Mouse (Mus musculus): Measurements from ENCODE around the gene Gm12258. TPM values are rescaled to one million over a fixed set of nuclear protein-coding genes. Genes with fewer than 3 reads are reported as not detected.
"Not testable (repeated sequence)": the region's sequence is repeated elsewhere in the genome, so short reads cannot be mapped to it uniquely, and the experiment has no call there.

The Gm12258 gene
- 10 to 100 TPM; 15.6 to 19.3 (median 17.8) TPM for total RNA-seq (2022)

DNA sequence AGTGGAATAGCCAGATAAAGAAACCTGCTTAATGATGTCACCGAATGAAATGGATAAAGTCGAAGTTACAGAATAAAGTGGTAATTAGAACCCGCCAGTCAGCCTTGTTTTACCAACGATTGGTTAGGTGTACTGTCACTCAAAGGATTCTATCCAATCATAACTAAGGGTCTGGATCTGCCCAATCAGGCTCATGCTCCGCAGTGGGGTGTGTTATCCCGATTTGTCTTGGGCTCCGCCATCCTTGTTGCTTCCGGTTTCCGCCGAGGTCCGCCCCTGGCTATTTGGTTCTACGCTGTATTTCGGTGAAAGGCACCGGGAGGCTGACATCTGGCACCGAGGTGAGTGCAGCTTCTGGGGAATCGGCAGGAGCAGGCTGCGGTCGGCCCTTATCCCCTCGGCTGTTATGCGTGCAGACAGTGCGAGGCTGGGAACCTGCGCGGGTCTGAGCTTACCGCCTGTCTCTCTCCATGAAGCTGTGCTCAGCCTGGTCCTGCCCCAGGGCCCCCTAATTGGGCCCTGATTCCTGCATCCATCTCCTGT lies at the start of gene Gm12258:
Gene Gm12258 (plus strand): TSS at position 240 of the 543 bp plus-strand sequence.
- peak; percentile 55 to 90 for DNase-seq (ENCODE audit: low spot score in 2 of 2)

DNA sequence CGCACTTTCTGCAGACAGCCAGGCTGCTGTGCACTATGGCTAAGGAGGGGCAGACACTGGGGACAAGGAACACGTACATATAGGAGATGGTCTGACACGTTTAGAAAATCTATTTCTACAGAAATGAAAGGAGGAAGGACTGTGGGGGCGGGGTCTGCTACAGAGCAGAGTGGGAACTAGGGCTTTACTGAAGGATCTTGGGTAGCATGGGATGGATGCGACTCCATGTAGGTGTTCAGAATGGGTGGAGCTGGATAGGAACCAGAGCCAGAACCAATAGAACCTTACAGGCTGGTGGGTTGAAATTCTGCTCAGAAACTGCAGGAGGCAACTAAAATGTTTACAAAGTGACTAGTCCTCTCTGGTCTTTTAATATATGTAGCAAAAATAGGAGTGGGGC lies 47.2 kb upstream of the Gm12258 start:
- peak in 1 of 2 experiments; percentile 43 for DNase-seq (ENCODE audit: low spot score in 2 of 2)

DNA sequence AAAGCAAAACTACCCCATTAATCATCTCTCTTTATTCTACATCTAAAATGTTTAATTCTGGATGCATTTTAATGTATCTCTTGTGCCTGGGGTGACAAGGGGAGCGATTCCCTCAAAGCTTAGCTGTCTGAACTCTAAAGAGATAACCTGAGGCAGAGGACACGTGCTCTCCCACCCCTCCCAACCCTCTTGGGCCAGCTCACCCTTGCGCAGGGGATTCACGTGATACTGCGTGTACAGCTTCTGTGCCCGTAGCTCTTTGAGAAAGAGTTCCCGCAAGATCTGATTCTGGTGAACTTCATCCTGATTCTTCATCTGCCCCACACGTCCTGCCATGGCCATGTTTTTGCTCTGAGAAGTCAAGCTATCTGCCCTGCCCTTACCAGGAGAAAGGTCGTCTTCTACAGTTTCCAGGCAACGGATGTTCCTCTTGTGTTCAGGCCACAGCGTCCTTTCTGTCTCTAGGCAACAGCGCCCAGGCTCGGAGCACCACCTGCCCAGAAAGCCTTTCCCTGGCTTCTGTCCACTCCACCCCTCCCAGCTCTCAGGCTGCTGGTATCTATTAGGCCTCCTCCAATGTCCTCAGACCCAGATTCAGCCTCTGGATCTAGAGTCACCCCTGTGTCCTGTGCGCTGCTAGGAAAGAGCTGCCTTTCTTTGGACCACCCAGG lies 45.3 kb upstream of the Gm12258 start, which contains the start of gene Fam183b:
Gene Fam183b (minus strand): TSS at position 403 of the 671 bp plus-strand sequence.
- DNase-seq (ENCODE audit: low spot score in 2 of 2) = peak in 1 of 2 experiments; percentile 15

DNA sequence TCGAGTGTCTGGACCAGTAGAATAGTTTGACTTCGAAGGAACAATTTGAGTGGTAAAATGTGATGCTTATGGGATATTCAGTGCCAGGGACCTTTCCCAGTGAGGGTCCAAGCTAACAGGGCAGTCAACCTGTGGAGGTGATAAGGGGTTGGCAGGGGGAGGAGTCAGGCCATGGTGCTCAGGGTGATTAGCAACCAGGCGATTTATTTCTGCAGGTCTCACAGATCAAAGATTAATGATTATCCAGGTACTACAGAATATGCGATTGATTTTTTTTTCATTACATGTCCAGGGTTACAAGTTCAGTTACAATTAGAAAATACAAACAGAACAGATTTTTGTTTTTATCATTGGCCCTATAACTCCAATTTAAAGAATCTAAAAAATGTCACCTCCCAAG lies 43.1 kb upstream of the Gm12258 start:
- no peak for DNase-seq (ENCODE audit: low spot score in 2 of 2)

DNA sequence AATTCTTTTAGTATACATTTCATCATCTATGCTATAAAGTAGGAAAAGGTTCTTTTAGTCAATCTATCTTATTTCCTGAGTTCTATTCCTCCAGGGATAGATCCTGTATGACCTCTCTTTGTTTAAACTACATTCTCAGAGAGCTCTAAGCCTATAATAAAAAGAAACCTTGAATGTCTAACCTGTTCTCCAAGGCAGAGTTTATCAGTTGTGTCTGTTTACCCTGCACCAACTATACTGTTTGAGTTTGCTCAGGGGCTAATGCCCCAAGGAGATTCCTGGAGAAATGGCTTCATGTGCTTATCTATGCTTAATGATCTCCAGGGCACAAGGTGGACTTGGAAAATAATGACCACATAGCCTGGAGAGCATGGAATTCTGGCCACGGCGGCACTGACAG lies 42.6 kb upstream of the Gm12258 start:
- no peak for DNase-seq (ENCODE audit: low spot score in 2 of 2)

DNA sequence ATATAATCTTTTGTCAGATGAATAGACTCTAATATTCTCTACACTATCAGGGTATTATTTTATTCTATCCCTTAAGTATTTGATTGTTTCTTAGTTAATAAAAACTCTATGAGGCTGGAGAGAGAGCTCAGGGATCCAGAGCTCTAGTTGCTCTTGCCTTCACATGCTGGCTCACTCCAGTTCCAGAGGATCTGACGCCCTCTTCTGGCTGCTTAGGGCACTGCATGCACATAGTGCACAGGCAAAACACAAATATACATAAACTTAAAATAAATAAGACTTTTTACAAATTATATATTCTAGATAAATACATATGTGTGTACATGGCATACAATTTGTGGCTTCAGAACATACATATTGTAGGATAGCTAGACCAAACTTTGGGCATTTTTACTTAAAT lies 35.0 kb upstream of the Gm12258 start:
- DNase-seq (ENCODE audit: low spot score in 2 of 2) = no peak

DNA sequence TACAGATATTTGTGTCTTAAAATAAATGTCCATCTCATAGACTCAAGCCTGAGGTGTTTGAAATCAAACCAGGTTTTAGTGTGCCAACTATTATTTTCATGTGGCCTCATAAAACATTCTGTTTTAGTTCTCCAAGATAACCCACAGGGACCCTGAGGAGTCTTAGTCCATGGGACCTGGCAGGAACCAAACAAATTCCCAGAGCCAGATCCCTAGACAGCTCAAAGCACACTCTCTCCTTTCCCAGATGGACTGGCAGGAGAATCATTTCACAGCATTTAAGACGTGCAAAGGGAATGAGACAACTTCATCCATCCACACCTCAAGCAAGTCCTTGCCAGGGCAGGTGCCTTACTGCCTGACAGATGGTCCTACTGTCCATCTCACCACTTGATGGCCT lies 32.3 kb upstream of the Gm12258 start, which contains the start of gene Olfr313:
Gene Olfr313 (plus strand): TSS at position 301 of the 400 bp plus-strand sequence.
- DNase-seq (ENCODE audit: low spot score in 2 of 2) = not testable (repeated sequence)

DNA sequence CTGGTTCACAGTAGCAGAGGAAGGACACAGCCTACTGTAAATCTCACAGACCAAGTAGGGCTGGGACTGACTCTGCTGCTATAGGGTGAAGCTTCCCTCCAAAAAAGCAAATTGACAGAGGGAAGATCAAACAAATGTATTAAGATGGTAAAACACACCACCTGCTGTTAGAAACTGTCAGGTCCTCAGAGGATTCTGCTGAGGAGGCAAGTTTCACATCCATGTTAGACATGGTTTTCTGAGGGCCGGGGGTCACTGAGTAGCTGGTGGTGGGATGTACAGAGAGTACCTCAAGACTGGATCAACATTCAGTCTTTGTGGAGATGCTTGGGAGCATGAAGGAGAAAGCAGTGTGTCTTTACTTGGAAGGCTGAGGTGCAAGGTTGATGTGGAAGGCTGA lies 31.3 kb upstream of the Gm12258 start:
- DNase-seq (ENCODE audit: low spot score in 2 of 2) = no peak

DNA sequence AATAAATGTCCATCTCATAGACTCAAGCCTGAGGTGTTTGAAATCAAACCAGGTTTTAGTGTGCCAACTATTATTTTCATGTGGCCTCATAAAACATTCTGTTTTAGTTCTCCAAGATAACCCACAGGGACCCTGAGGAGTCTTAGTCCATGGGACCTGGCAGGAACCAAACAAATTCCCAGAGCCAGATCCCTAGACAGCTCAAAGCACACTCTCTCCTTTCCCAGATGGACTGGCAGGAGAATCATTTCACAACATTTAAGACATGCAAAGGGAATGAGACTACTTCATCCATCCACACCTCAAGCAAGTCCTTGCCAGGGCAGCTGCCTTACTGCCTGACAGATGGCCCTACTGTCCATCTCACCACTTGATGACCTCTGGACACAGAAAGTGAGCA lies 18.0 kb upstream of the Gm12258 start, which contains the start of gene Olfr312:
Gene Olfr312 (plus strand): TSS at position 301 of the 400 bp plus-strand sequence.
- DNase-seq (ENCODE audit: low spot score in 2 of 2) = not testable (repeated sequence)

DNA sequence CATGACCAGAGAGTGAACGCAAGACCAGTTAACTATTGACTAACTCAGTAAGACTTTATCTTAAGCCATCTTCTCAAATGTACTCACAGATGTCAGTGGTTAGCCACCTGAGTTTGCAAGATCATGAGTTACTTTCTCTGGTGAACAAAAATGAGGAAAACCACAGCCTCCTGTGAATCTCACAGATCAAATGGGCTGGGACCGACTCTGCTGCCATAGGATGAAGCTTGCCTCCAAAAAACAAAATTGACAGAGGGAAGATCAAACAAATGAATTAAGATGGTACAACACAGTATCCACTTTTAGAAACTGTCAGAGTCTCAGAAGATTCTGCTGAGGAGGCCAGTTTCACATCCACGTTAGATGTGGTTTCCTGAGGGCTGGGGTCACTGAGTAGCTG lies 17.2 kb upstream of the Gm12258 start:
- DNase-seq (ENCODE audit: low spot score in 2 of 2) = no peak

DNA sequence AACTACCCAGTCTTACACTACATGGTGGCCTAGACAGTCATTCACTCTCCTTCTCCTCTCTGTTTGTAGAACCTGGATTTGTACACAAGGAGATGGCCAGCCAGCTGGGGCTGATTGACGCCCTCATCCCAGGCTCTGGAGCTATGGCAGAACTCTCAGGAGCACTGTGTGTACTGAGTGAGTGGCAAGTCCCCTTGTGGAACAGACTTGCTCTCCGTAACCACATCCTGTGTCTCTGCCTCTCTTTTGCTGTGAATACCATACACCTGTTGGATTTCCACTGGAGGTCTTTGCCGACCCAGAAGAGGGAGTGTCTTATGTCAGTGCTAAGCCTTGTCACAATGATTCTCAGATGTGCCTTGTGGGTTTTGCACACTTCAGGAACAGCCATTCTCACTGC lies 14.4 kb upstream of the Gm12258 start:
- DNase-seq (ENCODE audit: low spot score in 2 of 2) = not testable (repeated sequence)

DNA sequence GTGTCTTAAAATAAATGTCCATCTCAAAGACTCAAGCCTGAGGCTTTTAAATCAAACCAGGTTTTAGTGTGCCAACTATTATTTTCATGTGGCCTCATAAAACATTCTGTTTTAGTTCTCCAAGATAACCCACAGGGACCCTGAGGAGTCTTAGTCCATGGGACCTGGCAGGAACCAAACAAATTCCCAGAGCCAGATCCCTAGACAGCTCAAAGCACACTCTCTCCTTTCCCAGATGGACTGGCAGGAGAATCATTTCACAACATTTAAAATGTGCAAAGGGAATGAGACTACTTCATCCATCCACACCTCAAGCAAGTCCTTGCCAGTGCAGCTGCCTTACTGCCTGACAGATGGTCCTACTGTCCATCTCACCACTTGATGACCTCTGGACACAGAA lies 8.0 kb upstream of the Gm12258 start, which contains the start of gene Olfr311:
Gene Olfr311 (plus strand): TSS at position 301 of the 400 bp plus-strand sequence.
- DNase-seq (ENCODE audit: low spot score in 2 of 2) = not testable (repeated sequence)

DNA sequence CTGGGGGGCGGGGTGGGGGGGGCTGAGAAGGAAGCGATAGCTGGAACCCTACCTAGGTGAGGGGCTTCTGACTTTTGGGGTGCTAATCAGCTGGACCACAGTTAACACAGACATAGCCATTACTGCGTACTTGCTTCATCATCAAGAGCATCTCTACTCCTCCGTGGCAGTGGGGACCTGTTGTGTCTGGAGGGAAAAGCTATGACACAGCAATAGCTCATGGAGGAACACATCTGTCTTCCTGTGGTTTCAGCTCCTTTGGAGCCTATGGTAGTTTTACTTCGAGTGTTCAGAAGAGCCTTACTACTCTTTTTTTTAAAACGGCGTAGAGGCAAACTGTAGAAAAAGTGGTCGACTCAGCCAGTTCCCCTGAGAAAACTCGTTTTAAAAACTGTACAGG lies 678 bp downstream of the Gm12258 start:
- no peak for DNase-seq (ENCODE audit: low spot score in 2 of 2)

DNA sequence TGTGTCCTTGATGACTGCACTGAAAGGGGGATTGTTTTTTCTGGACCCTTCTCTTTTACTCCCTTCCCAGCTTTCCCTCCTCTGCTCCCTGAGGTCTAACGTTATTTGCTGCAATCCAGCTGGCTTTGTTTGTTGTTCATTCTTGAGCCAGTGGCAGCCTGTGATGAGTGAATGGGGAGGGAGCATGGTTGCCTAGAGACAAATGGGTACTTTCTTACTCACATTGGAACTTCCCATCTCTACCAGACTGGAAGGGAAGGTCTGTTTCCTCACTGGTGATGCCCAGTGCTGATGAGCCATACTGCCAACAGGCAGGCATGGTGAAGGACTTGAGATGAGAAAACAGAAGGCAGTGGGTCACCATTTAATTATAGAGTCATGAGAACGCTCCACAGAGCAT lies 2.8 kb downstream of the Gm12258 start:
- DNase-seq (ENCODE audit: low spot score in 2 of 2) = no peak

DNA sequence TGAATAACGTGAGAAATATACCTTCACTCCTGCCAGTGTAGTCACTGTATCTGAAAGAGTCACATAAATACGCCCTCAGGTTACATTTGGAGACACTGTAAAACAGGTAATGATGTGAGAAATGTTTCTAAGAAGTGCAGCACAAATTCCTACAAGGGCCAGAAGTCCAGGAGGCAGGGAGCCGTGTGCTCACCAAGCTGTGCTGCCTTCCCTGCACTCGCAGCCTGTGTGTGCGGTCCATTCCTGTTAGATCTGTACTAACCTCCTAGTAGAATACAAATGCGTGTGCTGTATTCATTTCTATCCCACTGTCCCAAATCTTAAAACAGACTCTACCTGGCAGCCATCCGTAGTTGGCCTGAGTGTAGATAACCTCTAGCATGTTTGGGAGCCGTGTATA lies 13.8 kb downstream of the Gm12258 start:
- DNase-seq (ENCODE audit: low spot score in 2 of 2) = no peak

DNA sequence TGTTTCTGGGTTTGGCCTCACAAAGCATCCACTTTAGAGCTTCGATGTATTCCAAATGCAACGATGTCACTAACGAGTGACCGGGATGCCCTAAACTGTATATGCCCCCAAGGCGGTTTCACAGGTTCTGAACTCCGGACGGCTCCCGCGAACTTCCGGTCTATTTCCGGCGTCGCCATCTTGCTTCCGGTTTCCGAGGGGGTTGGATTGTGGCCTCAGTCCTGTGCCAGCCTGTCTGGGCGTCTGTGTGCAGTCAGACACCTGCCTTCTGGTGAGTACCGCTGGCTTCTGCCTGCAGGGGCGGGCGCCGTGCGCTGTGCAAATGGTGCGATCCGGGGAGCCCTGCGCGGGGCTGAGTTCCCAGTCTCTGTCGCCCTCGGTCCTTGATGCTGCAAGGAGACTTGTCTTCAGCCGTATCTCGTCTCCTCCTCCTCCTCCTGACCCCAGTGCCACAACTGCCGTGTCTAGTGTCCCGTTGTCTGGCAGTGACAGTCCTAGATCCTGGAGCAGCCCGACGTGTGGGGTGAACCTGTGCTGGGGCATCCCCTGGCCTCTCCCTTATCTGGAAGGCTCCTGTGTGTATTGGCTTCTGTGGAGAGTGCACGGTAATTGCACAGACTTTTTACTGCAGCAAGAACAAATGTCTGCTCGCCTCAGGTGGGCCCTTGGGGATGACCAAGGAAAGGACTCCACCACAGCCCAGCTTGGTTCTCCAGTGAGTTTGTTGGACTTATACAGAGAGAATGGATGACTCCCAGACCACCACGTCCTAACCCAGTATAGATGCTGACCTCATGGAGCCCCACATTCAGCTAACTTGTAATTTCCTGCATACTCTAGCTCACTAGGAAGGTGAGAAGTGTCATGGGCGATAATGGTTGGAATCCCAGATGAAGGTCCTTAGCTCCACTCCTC lies 20.3 kb downstream of the Gm12258 start, which contains the start of gene 2810021J22Rik:
Gene 2810021J22Rik (plus strand): TSS at position 178 of the 915 bp plus-strand sequence.
- DNase-seq (ENCODE audit: low spot score in 2 of 2) = peak; percentile 63 to 73

DNA sequence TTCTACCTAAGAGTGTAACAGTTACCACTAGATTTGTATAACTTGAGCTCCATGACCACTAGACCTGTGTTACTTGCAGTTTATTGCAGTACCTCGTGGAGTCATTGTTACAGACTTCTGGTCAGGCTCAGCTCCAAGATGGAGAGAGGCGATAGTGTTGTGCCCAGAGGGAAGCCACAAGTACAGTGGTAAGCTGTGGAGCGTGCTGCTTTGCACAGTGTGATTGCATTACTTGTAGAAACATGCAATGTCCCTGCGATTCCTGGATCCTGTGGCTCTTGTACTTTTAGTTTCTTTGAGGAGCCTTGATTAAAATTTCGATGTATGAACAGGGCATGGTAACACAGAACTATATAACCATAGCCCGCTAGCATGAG lies 21.0 kb downstream of the Gm12258 start:
- no peak for DNase-seq (ENCODE audit: low spot score in 2 of 2)

DNA sequence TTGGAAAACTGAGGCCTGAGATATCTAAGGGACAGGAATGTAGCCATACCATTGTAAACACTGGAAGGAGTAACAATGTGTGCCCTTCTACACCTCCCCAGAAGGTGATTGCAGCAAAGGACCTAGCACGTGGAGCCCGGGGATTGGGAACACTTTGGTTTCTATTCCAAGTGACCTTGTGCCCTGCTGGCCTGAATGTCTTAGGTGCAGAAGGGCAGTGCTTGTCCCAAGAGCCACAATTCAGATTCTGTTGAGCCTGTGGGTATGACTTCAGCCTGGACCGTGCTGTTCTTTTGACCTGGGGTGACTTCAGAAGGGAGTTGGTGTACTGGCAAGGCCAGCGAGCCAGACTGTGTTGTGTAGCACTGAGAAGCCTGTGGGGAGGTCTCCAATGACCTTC lies 24.0 kb downstream of the Gm12258 start:
- DNase-seq (ENCODE audit: low spot score in 2 of 2) = no peak

DNA sequence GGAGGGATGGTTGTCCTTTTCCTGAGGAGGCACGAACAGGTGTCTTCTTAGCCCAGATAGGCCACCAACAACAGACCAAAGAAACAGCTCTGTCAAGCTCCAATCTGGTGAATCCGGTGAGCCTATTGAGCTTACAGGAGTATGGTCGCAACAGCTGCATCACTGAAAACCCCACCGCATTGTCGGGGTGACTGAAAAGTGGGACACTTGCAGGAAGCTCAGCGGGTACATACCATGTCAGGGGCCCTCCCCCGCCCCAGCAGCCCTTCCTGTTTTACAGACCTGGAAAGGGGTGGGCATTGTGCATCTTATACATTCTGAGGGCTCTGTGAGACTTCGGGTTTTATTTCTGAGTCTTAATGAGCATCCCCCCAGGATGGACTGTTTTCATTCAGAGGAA lies 36.8 kb downstream of the Gm12258 start:
- DNase-seq (ENCODE audit: low spot score in 2 of 2) = no peak

DNA sequence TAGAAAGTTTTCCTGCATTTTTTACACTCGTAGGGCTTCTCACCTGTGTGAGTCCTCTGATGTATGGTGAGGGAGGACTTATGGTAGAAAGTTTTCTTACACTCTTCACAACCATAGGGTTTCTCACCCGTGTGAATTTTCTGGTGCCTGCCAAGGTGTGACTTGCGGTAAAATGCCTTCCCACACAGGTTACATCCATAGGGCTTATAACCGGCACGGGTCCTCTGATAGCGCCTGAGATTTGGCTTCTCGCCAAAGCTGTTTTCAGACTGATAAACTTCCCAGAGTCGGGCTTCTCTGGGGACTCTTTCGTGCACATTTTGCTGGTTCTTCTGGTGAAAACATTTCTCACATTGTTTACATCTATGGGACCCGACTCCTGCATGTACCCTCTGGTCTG lies 43.6 kb downstream of the Gm12258 start:
- no peak for DNase-seq (ENCODE audit: low spot score in 2 of 2)

DNA sequence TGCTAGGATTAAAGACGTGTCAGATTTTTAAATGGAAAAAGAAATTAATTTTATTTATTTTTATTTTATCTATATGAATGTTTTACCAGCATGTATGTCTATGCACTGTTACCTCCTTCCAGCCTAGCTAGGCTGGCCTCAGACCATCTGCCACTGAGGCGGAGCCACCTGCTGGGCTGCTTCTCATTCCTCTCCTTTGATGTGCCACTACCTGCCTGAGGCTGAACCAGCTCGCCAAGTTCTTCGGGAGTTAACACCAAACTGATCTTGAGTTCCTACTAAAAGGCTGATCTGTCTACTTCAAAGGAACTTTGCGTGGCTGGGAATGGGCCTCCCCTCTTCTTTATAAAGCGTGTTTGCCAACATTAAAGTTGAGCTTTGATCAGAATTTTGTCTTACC lies 47.5 kb downstream of the Gm12258 start:
- no peak for DNase-seq (ENCODE audit: low spot score in 2 of 2)

DNA sequence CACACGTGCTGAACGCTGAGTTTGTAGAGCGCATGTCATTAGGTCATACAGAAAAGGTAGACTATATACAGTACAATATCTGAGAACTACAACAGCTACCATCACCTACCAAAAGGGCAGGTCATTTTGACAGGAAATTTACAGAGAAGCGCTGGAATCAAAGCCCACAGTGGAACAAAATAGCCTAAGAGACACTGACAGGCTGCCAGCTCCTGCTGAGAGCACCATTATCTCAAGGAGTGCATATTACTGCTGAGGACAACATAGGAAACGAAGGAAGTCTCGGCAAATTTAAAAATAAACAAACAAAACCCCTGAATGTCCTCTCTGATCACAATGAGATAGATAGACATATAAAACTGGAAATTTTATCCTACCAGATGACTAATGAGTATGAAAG lies 50.5 kb downstream of the Gm12258 start:
- DNase-seq (ENCODE audit: low spot score in 2 of 2) = no peak

All from left cerebral cortex, adult 8-10 months (tissue).